In the genomic region with DNA sequence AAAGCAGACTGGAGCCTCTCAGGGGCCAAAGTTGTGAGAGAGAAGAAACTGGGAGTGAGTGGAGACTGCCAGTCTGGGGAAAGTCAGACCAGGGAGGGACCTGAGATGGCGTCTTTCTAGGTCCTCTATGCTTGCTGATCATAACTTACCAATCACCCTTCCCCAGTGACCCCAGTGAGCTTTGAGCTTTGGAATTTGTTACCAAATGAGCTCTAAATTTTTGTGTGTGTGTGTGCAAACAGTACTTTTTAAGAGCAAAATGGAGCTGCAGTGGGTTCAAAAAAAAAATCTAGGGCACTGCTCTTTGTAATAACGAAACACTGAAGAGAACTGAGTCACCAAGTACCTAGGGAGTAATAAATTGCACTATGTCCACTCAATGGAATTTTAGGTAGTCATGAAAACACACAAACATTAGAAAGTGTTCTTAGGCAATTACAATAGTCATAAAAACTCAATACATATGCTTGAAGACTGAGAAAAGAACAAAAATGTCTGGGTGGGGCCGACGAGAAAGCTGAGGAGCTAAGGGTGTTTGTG, we compare ENCODE assay signal across 16 mouse cellular contexts.
"Had no signal": no experiment of that assay in that cellular context is flagged by ENCODE, and none has a peak within 500 bp of the region (broad histone marks: within the 10 kb centered on the region; RNA-seq: fewer than 3 reads in every experiment).

No protein-coding gene starts in this region.

- H3K27me3 ChIP-seq: lung, embryonic 15.5 days; midbrain, embryonic 13.5 days; neural tube, embryonic 13.5 days had no signal

- H3K36me3 ChIP-seq: liver, embryonic 13.5 days; lung, embryonic 15.5 days; midbrain, embryonic 10.5 days; midbrain, embryonic 13.5 days; neural tube, embryonic 13.5 days had no signal

- ATAC-seq: midbrain, embryonic 13.5 days; midbrain, embryonic 16.5 days had no signal

- H3K27ac ChIP-seq: kidney, postnatal 0 days; layer of hippocampus, adult 2 months; liver, embryonic 13.5 days; lung, embryonic 15.5 days; midbrain, embryonic 10.5 days; midbrain, embryonic 13.5 days; neural tube, embryonic 13.5 days had no signal

- H3K9ac ChIP-seq: liver, embryonic 13.5 days; lung, embryonic 15.5 days; midbrain, embryonic 13.5 days; neural tube, embryonic 13.5 days had no signal

- H3K4me2 ChIP-seq: liver, embryonic 13.5 days; lung, embryonic 15.5 days; midbrain, embryonic 13.5 days; neural tube, embryonic 13.5 days had no signal

- H3K9me3 ChIP-seq: liver, embryonic 13.5 days; lung, embryonic 15.5 days; megakaryocyte, embryonic 14.5 days; midbrain, embryonic 10.5 days; neural tube, embryonic 13.5 days had no signal

- H3K4me3 ChIP-seq: layer of hippocampus, adult 2 months; liver, embryonic 13.5 days; lung, embryonic 15.5 days; megakaryocyte, embryonic 14.5 days; midbrain, embryonic 10.5 days; midbrain, embryonic 13.5 days; myocyte; neural tube, embryonic 13.5 days had no signal

- DNase-seq: kidney, adult 2 months; kidney, postnatal 25 days; layer of hippocampus, adult 9-11 months; liver, embryonic 13.5 days; retina, postnatal 1 day; right cerebral cortex, postnatal 25 days; thymus, postnatal 4 days had no signal

- H3K4me1 ChIP-seq: liver, embryonic 13.5 days; lung, embryonic 15.5 days; midbrain, embryonic 10.5 days; midbrain, embryonic 13.5 days; neural tube, embryonic 13.5 days had no signal
